Mouse (Mus musculus): ENCODE data around the gene Amot. TPM values are rescaled to one million over a fixed set of nuclear protein-coding genes. Genes with fewer than 3 reads are reported as not detected.
A peak's percentile ranks its signal among the peaks of the same experiment; 100 is the strongest.

The Amot gene
- total and polyA plus RNA-seq, 2 experiments, result 3.2 to 3.9 TPM

GRCm38 (mm10) chrX:145529602-145530001 is 24.6 kb upstream of the Amot start:
- WGBS, result 50% methylated on average over 1 of the region's 1 CpGs
- H3K4me3 ChIP-seq (ENCODE audit: insufficient read depth, low read depth, low read length), result no peak overlapping the region
- no peak for TF ChIP-seq POLR2A (IDR thresholded peaks at IDR 0.05; ENCODE audit: extremely low read depth, insufficient read depth, low read length)
- TF ChIP-seq CTCF (IDR thresholded peaks at IDR 0.05; ENCODE audit: low read depth, low read length), result no peak

GRCm38 (mm10) chrX:145516322-145517066 is 11.5 kb upstream of the Amot start:
- no peaks in the 10 kb centered on the region for H3K4me1 ChIP-seq (ENCODE audit: control insufficient read depth, insufficient read depth, low read length)
- H3K9ac ChIP-seq (ENCODE audit: low read depth, low read length), result no peak overlapping the region
- no peaks in the 10 kb centered on the region for H3K79me2 ChIP-seq (ENCODE audit: control insufficient read depth, insufficient read depth, low read length)
- WGBS, result 67% methylated on average over 10 of the region's 10 CpGs
- H3K4me3 ChIP-seq (ENCODE audit: insufficient read depth, low read depth, low read length), result no peak overlapping the region
- TF ChIP-seq CTCF (IDR thresholded peaks at IDR 0.05; ENCODE audit: low read depth, low read length) (no peak), POLR2A (IDR thresholded peaks at IDR 0.05; ENCODE audit: extremely low read depth, insufficient read depth, low read length) (no peak)
- H3K27ac ChIP-seq (replicated peaks; ENCODE audit: insufficient read depth, low read depth, low read length), result no peak overlapping the region
- no peak for DNase-seq (ENCODE audit: extremely low read depth, low read depth, low spot score)
- H3K36me3 ChIP-seq (ENCODE audit: control insufficient read depth, insufficient read depth, low read length), result no peaks in the 10 kb centered on the region
- H3K27me3 ChIP-seq (ENCODE audit: control insufficient read depth, insufficient read depth, low read length), result no peaks in the 10 kb centered on the region

More at GRCm38 (mm10) chrX:145529602-145530001, 24.6 kb upstream of the Amot start:
- Histone ChIP-seq H3K9ac (ENCODE audit: low read depth, low read length) (no peak overlapping the region), H3K27ac (replicated peaks; ENCODE audit: insufficient read depth, low read depth, low read length) (no peak overlapping the region), H3K79me2 (ENCODE audit: control insufficient read depth, insufficient read depth, low read length) (no peaks in the 10 kb centered on the region), H3K4me1 (ENCODE audit: control insufficient read depth, insufficient read depth, low read length) (no peaks in the 10 kb centered on the region), H3K27me3 (ENCODE audit: control insufficient read depth, insufficient read depth, low read length) (no peaks in the 10 kb centered on the region), H3K36me3 (ENCODE audit: control insufficient read depth, insufficient read depth, low read length) (no peaks in the 10 kb centered on the region)
- no peak for DNase-seq (ENCODE audit: extremely low read depth, low read depth, low spot score)

- Histone ChIP-seq H3K36me3 (ENCODE audit: control insufficient read depth, insufficient read depth, low read length) (no peaks in the 10 kb centered on the region), H3K27ac (replicated peaks; ENCODE audit: insufficient read depth, low read depth, low read length) (no peak overlapping the region), H3K27me3 (ENCODE audit: control insufficient read depth, insufficient read depth, low read length) (no peaks in the 10 kb centered on the region), H3K4me3 (ENCODE audit: insufficient read depth, low read depth, low read length) (no peak overlapping the region), H3K79me2 (ENCODE audit: control insufficient read depth, insufficient read depth, low read length) (no peaks in the 10 kb centered on the region), H3K9ac (ENCODE audit: low read depth, low read length) (no peak overlapping the region), H3K4me1 (ENCODE audit: control insufficient read depth, insufficient read depth, low read length) (no peaks in the 10 kb centered on the region)
- TF ChIP-seq CTCF (IDR thresholded peaks at IDR 0.05; ENCODE audit: low read depth, low read length) (no peak), POLR2A (IDR thresholded peaks at IDR 0.05; ENCODE audit: extremely low read depth, insufficient read depth, low read length) (no peak)
- 77% methylated on average over 9 of the region's 9 CpGs for WGBS
- no peak for DNase-seq (ENCODE audit: extremely low read depth, low read depth, low spot score)
Measured at GRCm38 (mm10) chrX:145515498-145516158, 10.6 kb upstream of the Amot start.

GRCm38 (mm10) chrX:145510675-145511074 is 5.7 kb upstream of the Amot start:
- 68% methylated on average over 3 of the region's 3 CpGs for WGBS
- Histone ChIP-seq H3K36me3 (ENCODE audit: control insufficient read depth, insufficient read depth, low read length) (no peaks in the 10 kb centered on the region), H3K27me3 (ENCODE audit: control insufficient read depth, insufficient read depth, low read length) (no peaks in the 10 kb centered on the region), H3K4me1 (ENCODE audit: control insufficient read depth, insufficient read depth, low read length) (no peaks in the 10 kb centered on the region), H3K27ac (replicated peaks; ENCODE audit: insufficient read depth, low read depth, low read length) (no peak overlapping the region), H3K9ac (ENCODE audit: low read depth, low read length) (no peak overlapping the region), H3K79me2 (ENCODE audit: control insufficient read depth, insufficient read depth, low read length) (no peaks in the 10 kb centered on the region), H3K4me3 (ENCODE audit: insufficient read depth, low read depth, low read length) (no peak overlapping the region)
- TF ChIP-seq CTCF (IDR thresholded peaks at IDR 0.05; ENCODE audit: low read depth, low read length) (no peak), POLR2A (IDR thresholded peaks at IDR 0.05; ENCODE audit: extremely low read depth, insufficient read depth, low read length) (no peak)
- DNase-seq (ENCODE audit: extremely low read depth, low read depth, low spot score), result no peak

GRCm38 (mm10) chrX:145505457-145506201 is 648 bp upstream of the Amot start:
- H3K4me3 ChIP-seq (ENCODE audit: insufficient read depth, low read depth, low read length), result peak overlapping the region; percentile 72
- under 1% methylated on average over 14 of the region's 14 CpGs for WGBS
- peak overlapping the region; percentile 82 for H3K27ac ChIP-seq (replicated peaks; ENCODE audit: insufficient read depth, low read depth, low read length)

More at GRCm38 (mm10) chrX:145505457-145506201, 648 bp upstream of the Amot start:
- Histone ChIP-seq H3K4me1 (ENCODE audit: control insufficient read depth, insufficient read depth, low read length) (peaks cover 7% of the 10 kb centered on the region; the same call in 1 of the 2 replicates), H3K36me3 (ENCODE audit: control insufficient read depth, insufficient read depth, low read length) (no peaks in the 10 kb centered on the region), H3K27me3 (ENCODE audit: control insufficient read depth, insufficient read depth, low read length) (no peaks in the 10 kb centered on the region), H3K79me2 (ENCODE audit: control insufficient read depth, insufficient read depth, low read length) (no peaks in the 10 kb centered on the region; the same call in 1 of the 2 replicates), H3K9ac (ENCODE audit: low read depth, low read length) (peak overlapping the region; percentile 47; the same call in 1 of the 2 replicates)
- DNase-seq (ENCODE audit: extremely low read depth, low read depth, low spot score), result peak; percentile 82
- TF ChIP-seq CTCF (IDR thresholded peaks at IDR 0.05; ENCODE audit: low read depth, low read length) (no peak), POLR2A (IDR thresholded peaks at IDR 0.05; ENCODE audit: extremely low read depth, insufficient read depth, low read length) (no peak)
